Mouse (Mus musculus) stomach, embryonic 16.5 days (tissue): ENCODE data around the gene Ifngr2. TPM values are rescaled to one million over a fixed set of nuclear protein-coding genes. Genes with fewer than 3 reads are reported as not detected.
A peak's percentile ranks its signal among the peaks of the same experiment; 100 is the strongest.

Experiments
- ATAC-seq: fragments of 200-750 bp; cut with Nextera tagmentation; 2 replicates; pipeline ENCODE4 v1.8.0; 2017; ENCODE audit warnings: moderate number of reproducible peaks, moderate TSS enrichment; ENCODE audit not compliant: insufficient read depth, low FRiP score
- H3K27ac ChIP-seq: fragments of 300-500 bp; sonication (generic); 2 replicates; pipeline ENCODE4 v1.5.1; 2014; ENCODE audit warnings: low read length
- H3K27me3 ChIP-seq: fragments of 300-500 bp; sonication (generic); 2 replicates; pipeline ENCODE4 v1.6.1; 2014; ENCODE audit warnings: low read length, control low read depth, mixed read lengths; ENCODE audit not compliant: control insufficient read depth, insufficient read depth
- H3K36me3 ChIP-seq: fragments of 300-500 bp; sonication (generic); 2 replicates; pipeline ENCODE4 v1.6.1; 2014; ENCODE audit warnings: low read length; ENCODE audit not compliant: control insufficient read depth, insufficient read depth
- H3K4me1 ChIP-seq: fragments of 300-500 bp; sonication (generic); 2 replicates; pipeline ENCODE4 v1.6.1; 2014; ENCODE audit warnings: low read length, control low read depth, mixed read lengths; ENCODE audit not compliant: control insufficient read depth, insufficient read depth
- H3K4me2 ChIP-seq: fragments of 300-500 bp; sonication (generic); 2 replicates; pipeline ENCODE4 v1.6.1; 2014; ENCODE audit warnings: low read depth, low read length, mixed read lengths
- H3K4me3 ChIP-seq: fragments of 300-500 bp; sonication (generic); replicated peaks from 2 replicates; pipeline ENCODE4 v1.5.1; 2014; ENCODE audit warnings: mild to moderate bottlenecking, low read length
- H3K9ac ChIP-seq: fragments of 300-500 bp; sonication (generic); 2 replicates; pipeline ENCODE4 v1.6.1; 2014; ENCODE audit warnings: low read length
- H3K9me3 ChIP-seq: fragments of 300-500 bp; sonication (generic); replicated peaks from 2 replicates; pipeline ENCODE4 v1.6.1; 2016; ENCODE audit warnings: low read length, control low read depth; ENCODE audit not compliant: control insufficient read depth
- WGBS: fragments of 180-500 bp; shearing (Covaris S2); extraction: QIAGEN DNeasy Blood & Tissue Kit; methylation state at CpG from one replicate; pipeline ENCODE4 v1.1.7; 2014; 5-methylcytosine and 5-hydroxymethylcytosine counted together
- polyA plus RNA-seq: library from polyadenylated mRNA; unstranded; fragments of >200 nt; fragmentation: Nextera tagmentation; extraction: Ambion mirVana; gene quantifications from 2 replicates; pipeline ENCODE4 v1.2.1, GENCODE M21; 2015

Ifngr2 gene
- polyA plus RNA-seq, 1 experiment from 2014 or later = 58.0 TPM

- no peak for ATAC-seq
- Histone ChIP-seq H3K9me3 (no peaks in the 10 kb centered on the region), H3K27me3 (no peaks in the 10 kb centered on the region), H3K4me1 (no peaks in the 10 kb centered on the region), H3K27ac (no peak overlapping the region), H3K9ac (no peak overlapping the region), H3K4me3 (no peak overlapping the region), H3K36me3 (no peaks in the 10 kb centered on the region), H3K4me2 (no peak overlapping the region)
- WGBS = 93% methylated on average over 3 of the region's 3 CpGs
Observed at GRCm38 (mm10) chr16:91588703-91589102, 41.8 kb downstream of the Ifngr2 start.

GRCm38 (mm10) chr16:91592162-91592561, 45.3 kb downstream of the Ifngr2 start:
- H3K36me3 ChIP-seq = no peaks in the 10 kb centered on the region
- no peak overlapping the region for H3K9ac ChIP-seq
- no peaks in the 10 kb centered on the region for H3K27me3 ChIP-seq
- no peak overlapping the region for H3K4me2 ChIP-seq
- no peak overlapping the region for H3K4me3 ChIP-seq
- WGBS = 41% methylated on average over 8 of the region's 8 CpGs
- no peak for ATAC-seq
- H3K27ac ChIP-seq = no peak overlapping the region
- H3K9me3 ChIP-seq = no peaks in the 10 kb centered on the region
- H3K4me1 ChIP-seq = peaks cover 6% of the 10 kb centered on the region; the same call in 1 of the 2 replicates

DNA sequence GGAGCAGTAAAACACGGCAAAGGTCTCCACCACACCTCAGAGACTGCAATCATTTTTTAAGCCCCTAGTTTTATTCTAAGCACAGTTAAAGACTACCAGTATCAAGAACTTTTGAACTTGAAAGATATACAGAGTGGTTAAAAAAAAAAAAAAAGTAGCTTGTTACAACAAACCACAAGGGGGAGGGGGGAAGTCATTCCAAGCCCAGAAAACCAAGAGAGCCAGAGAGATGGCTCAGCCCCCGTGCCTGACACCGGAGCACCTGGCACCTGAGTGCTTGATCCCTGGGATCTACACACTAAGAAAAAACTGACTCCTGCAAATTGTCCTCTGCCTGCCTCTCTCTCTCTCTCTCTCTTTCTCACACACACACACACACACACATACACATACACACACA, 46.4 kb downstream of the Ifngr2 start:
- Histone ChIP-seq H3K9ac (no peak overlapping the region), H3K4me3 (no peak overlapping the region), H3K4me1 (peaks cover 9% of the 10 kb centered on the region), H3K36me3 (no peaks in the 10 kb centered on the region), H3K9me3 (no peaks in the 10 kb centered on the region), H3K4me2 (no peak overlapping the region), H3K27ac (no peak overlapping the region), H3K27me3 (no peaks in the 10 kb centered on the region)
- WGBS = 47% methylated on average over 3 of the region's 3 CpGs
- no peak for ATAC-seq

GRCm38 (mm10) chr16:91595076-91595475, 48.2 kb downstream of the Ifngr2 start:
- Histone ChIP-seq H3K27ac (no peak overlapping the region), H3K4me2 (no peak overlapping the region), H3K4me1 (peaks cover 9% of the 10 kb centered on the region), H3K9me3 (no peaks in the 10 kb centered on the region), H3K27me3 (no peaks in the 10 kb centered on the region; the same call in 1 of the 2 replicates), H3K36me3 (no peaks in the 10 kb centered on the region), H3K9ac (no peak overlapping the region), H3K4me3 (no peak overlapping the region)
- 87% methylated on average over 6 of the region's 6 CpGs for WGBS
- ATAC-seq = no peak

DNA sequence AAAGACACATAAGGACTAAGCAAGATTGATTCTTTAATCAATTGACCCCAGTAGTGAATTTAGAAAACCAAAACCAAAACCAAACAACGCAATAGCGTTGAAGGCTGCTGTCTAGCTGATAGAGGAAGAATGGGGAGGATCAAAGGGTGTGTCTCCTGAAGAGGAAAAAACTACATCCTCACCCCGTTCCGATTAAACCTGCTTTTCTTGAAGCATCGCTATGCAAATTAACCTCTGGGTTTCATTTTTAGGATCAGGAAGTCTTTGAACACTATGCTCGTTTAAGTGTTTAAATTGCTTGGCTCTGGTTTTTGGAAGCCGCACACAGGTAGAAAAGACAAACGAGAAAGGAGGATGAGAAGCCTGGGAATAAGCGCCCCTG, 49.5 kb downstream of the Ifngr2 start:
- ATAC-seq = no peak
- peak overlapping the region; percentile 70 for H3K4me3 ChIP-seq
- no peaks in the 10 kb centered on the region for H3K9me3 ChIP-seq
- peak overlapping the region; percentile 80 for H3K4me2 ChIP-seq
- peak overlapping the region; percentile 53 for H3K27ac ChIP-seq
- WGBS = 19% methylated on average over 9 of the region's 9 CpGs
- H3K36me3 ChIP-seq = no peaks in the 10 kb centered on the region
- peak overlapping the region; percentile 76 for H3K9ac ChIP-seq
- peaks cover 13% of the 10 kb centered on the region for H3K4me1 ChIP-seq
- no peaks in the 10 kb centered on the region; the same call in 1 of the 2 replicates for H3K27me3 ChIP-seq

DNA sequence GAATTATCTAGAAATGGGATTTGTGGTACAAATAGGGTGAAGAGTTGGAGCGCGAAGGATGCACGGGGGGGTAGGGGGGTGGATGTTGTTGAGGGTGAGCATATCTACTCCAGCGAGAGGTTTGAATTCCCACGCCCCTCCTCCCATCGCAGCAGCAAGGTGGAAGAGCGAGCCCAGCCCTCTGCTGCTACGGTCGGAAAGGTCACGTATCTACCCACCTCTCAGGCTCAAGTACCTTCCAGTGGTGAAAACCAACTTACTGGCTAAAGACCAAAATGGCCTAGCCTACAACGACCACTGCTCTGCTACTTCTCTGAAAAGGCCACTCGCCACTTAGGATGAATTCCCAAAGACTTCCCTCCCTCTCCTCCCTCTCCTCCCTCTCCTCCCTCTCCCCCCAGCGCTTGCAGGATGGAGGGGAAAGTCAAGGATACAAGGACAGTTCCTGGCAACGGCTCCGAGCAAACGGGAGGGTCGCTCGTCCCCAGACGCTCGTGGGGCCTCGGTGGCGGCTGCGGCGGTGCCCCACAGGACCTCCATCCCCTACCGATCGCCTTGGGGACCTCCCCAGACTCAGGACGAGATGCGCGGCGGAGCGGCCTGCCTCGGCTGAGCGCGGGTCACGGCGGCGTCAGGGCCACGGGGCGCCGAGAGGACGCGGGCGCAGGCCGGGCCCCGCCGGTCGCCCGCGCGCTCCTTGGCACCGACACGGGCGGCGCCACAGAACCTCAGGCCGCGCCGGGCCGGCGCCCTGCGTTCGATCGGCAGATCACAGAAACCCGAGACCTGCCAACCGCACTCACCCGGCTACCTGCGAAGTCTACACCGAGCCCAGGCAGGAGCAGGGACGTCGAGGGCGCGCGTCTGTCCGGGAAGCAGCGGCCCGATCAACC, 50.2 kb downstream of the Ifngr2 start:
- H3K4me1 ChIP-seq = peaks cover 15% of the 10 kb centered on the region
- H3K9ac ChIP-seq = peak overlapping the region; percentile 76
- H3K27ac ChIP-seq = peak overlapping the region; percentile 53
- WGBS = under 1% methylated on average over 75 of the region's 75 CpGs
- no peaks in the 10 kb centered on the region for H3K36me3 ChIP-seq
- H3K27me3 ChIP-seq = no peaks in the 10 kb centered on the region; the same call in 1 of the 2 replicates
- no peak; the same call in 1 of the 2 replicates for ATAC-seq
- no peaks in the 10 kb centered on the region for H3K9me3 ChIP-seq
- peak overlapping the region; percentile 80 for H3K4me2 ChIP-seq
- peak overlapping the region; percentile 70 for H3K4me3 ChIP-seq

GRCm38 (mm10) chr16:91597672-91598010, 50.8 kb downstream of the Ifngr2 start, which contains the start of gene Tmem50b:
Gene Tmem50b, minus strand, starts transcription at chr16:91597800.
- H3K27ac ChIP-seq = peak within 1 kb of the TSS; percentile 53
- peak within 1 kb of the TSS; percentile 70 for H3K4me3 ChIP-seq
- H3K4me2 ChIP-seq = peak within 1 kb of the TSS; percentile 80
- H3K4me1 ChIP-seq = peaks cover 15% of the 10 kb centered on the region
- peak; percentile 100 for ATAC-seq
- under 1% methylated on average over 33 of the region's 34 CpGs for WGBS
- H3K27me3 ChIP-seq = no peaks in the 10 kb centered on the region; the same call in 1 of the 2 replicates
- no peaks in the 10 kb centered on the region for H3K36me3 ChIP-seq
- H3K9ac ChIP-seq = peak within 1 kb of the TSS; percentile 76
- no peaks in the 10 kb centered on the region for H3K9me3 ChIP-seq

GRCm38 (mm10) chr16:91599242-91599641, 52.4 kb downstream of the Ifngr2 start:
- Histone ChIP-seq H3K27me3 (no peaks in the 10 kb centered on the region; the same call in 1 of the 2 replicates), H3K4me1 (peaks cover 15% of the 10 kb centered on the region), H3K36me3 (no peaks in the 10 kb centered on the region), H3K27ac (no peak overlapping the region), H3K9me3 (no peaks in the 10 kb centered on the region), H3K4me2 (no peak overlapping the region), H3K9ac (no peak overlapping the region), H3K4me3 (no peak overlapping the region)
- ATAC-seq = no peak

DNA sequence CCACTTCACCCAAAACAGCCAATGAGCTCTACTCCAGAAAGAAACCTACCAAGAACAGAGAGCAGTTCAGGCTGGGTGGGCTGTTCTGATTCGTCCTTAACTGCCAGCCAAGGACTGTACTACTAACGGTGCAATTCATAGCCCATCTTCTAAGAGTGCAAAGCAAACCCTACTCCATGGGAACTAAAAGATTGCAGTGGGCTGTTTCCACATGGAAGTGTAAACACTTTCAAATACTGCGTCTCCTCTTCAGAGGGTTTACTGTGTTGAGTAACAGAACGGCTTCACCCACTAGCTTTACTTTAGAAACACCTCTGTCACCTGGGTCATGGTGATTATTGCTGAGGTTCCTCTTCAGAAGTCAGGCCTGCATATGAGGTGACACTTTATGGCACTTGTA, 54.2 kb downstream of the Ifngr2 start:
- no peak overlapping the region for H3K27ac ChIP-seq
- no peaks in the 10 kb centered on the region for H3K9me3 ChIP-seq
- no peaks in the 10 kb centered on the region for H3K36me3 ChIP-seq
- H3K4me2 ChIP-seq = no peak overlapping the region
- no peak overlapping the region for H3K9ac ChIP-seq
- no peak for ATAC-seq
- H3K4me3 ChIP-seq = no peak overlapping the region
- peaks cover 15% of the 10 kb centered on the region for H3K4me1 ChIP-seq
- H3K27me3 ChIP-seq = no peaks in the 10 kb centered on the region; the same call in 1 of the 2 replicates
- WGBS = 42% methylated on average over 4 of the region's 4 CpGs
